Mouse (Mus musculus) layer of hippocampus, adult 2 months (tissue): ENCODE results near the gene Olfr790. TPM values are rescaled to one million over a fixed set of nuclear protein-coding genes. Genes with fewer than 3 reads are reported as not detected.

Experiments used
- DNase-seq, 2 experiments: peaks; one replicate each; pipeline ENCODE4 v3.0.0; 2022; ENCODE audit warnings: low spot score in 2 of 2
- H3K27ac ChIP-seq: fragments of 200-600 bp; 2 replicates; pipeline ENCODE4 v1.8.1; 2022
- H3K4me3 ChIP-seq: fragments of 200-600 bp; 2 replicates; pipeline ENCODE4 v1.8.1; 2022; ENCODE audit warnings: mild to moderate bottlenecking
- CTCF ChIP-seq: fragments of 200-600 bp; conservative IDR thresholded peaks from 2 replicates; pipeline ENCODE4 v1.8.1; 2022; ENCODE audit warnings: antibody characterized with exemption, mild to moderate bottlenecking, moderate library complexity
- long read RNA-seq, 2 experiments: library from polyadenylated mRNA; stranded (forward); transcript quantifications; one replicate each; pipeline ENCODE4 v2.0.0; 2021; ENCODE audit warnings: borderline mapping rate in 2 of 2
- total RNA-seq, 2 experiments: library from RNA; stranded (reverse); gene quantifications; 2 replicates each; pipeline ENCODE4 v1.2.3; 2021

Olfr790 gene
- not detected for total RNA-seq
- long read RNA-seq, experiment 1, result 0 reads
- long read RNA-seq, experiment 2, result 0 reads

- DNase-seq, result no peak
- Histone ChIP-seq H3K27ac (no peak within 1 kb of the TSS), H3K4me3 (no peak within 1 kb of the TSS)
- no peak for TF ChIP-seq CTCF
These were observed at the start of gene Olfr790 for GRCm38 (mm10) chr10:129498192-129498591. Gene Olfr790 (plus strand): TSS chr10:129498492.

GRCm38 (mm10) chr10:129461562-129461961, 36.7 kb upstream of the Olfr790 start, which contains the start of gene Olfr787:
Gene Olfr787 (plus strand): TSS chr10:129461862.
- TF ChIP-seq CTCF, result no peak
- no peak for DNase-seq
- no peak within 1 kb of the TSS for H3K27ac ChIP-seq
- H3K4me3 ChIP-seq, result no peak within 1 kb of the TSS

- no peak for TF ChIP-seq CTCF
- Histone ChIP-seq H3K4me3 (no peak within 1 kb of the TSS), H3K27ac (no peak within 1 kb of the TSS)
- DNase-seq, result no peak
These were observed 27.6 kb upstream of the Olfr790 start, which contains the start of gene Olfr788 for GRCm38 (mm10) chr10:129470698-129471097. Gene Olfr788 (plus strand): TSS chr10:129470998.

- no peak for TF ChIP-seq CTCF
- Histone ChIP-seq H3K4me3 (no peak overlapping the region), H3K27ac (no peak overlapping the region)
- no peak for DNase-seq
These were observed 25.0 kb upstream of the Olfr790 start for GRCm38 (mm10) chr10:129473256-129473655.

GRCm38 (mm10) chr10:129473723-129474122, 24.6 kb upstream of the Olfr790 start:
- no peak overlapping the region for H3K4me3 ChIP-seq
- no peak for TF ChIP-seq CTCF

GRCm38 (mm10) chr10:129484452-129484851, 13.8 kb upstream of the Olfr790 start, which contains the start of gene Olfr789:
Gene Olfr789 (plus strand): TSS chr10:129484752.
- no peak within 1 kb of the TSS for H3K27ac ChIP-seq
- TF ChIP-seq CTCF, result no peak
- DNase-seq, result no peak
- no peak within 1 kb of the TSS for H3K4me3 ChIP-seq

More at GRCm38 (mm10) chr10:129473723-129474122, 24.6 kb upstream of the Olfr790 start:
- no peak overlapping the region for H3K27ac ChIP-seq
- DNase-seq, result no peak

GRCm38 (mm10) chr10:129490101-129490500, 8.2 kb upstream of the Olfr790 start:
- peak in 1 of 2 experiments; percentile 26 for DNase-seq
- H3K4me3 ChIP-seq, result no peak overlapping the region
- H3K27ac ChIP-seq, result no peak overlapping the region
- TF ChIP-seq CTCF, result no peak

- H3K27ac ChIP-seq, result no peak within 1 kb of the TSS
- no peak for TF ChIP-seq CTCF
- no peak for DNase-seq
- no peak within 1 kb of the TSS for H3K4me3 ChIP-seq
These were observed 23.2 kb downstream of the Olfr790 start, which contains the start of gene Olfr791 for GRCm38 (mm10) chr10:129521492-129521891. Gene Olfr791 (plus strand): TSS chr10:129521792.

- TF ChIP-seq CTCF, result no peak
- no peak within 1 kb of the TSS for H3K27ac ChIP-seq
- no peak within 1 kb of the TSS for H3K4me3 ChIP-seq
- no peak for DNase-seq
These were observed 40.6 kb downstream of the Olfr790 start, which contains the start of gene Olfr792 for GRCm38 (mm10) chr10:129538862-129539261. Gene Olfr792 (plus strand): TSS chr10:129539162.

GRCm38 (mm10) chr10:129549354-129549753, 51.1 kb downstream of the Olfr790 start:
- peak; percentile 61 for TF ChIP-seq CTCF
- no peak overlapping the region for H3K27ac ChIP-seq
- DNase-seq, result peak; percentile 3 to 21

More at GRCm38 (mm10) chr10:129549354-129549753, 51.1 kb downstream of the Olfr790 start:
- no peak overlapping the region for H3K4me3 ChIP-seq

Other genes with a start within 250 kb of the Olfr790 start
- gene Olfr776, start 239.4 kb upstream of the Olfr790 start, total RNA-seq, result not detected
- gene Olfr777, start 227.0 kb upstream of the Olfr790 start, total RNA-seq, result not detected
- gene Olfr780, start 180.4 kb upstream of the Olfr790 start, total RNA-seq, result not detected
- gene Olfr781, start 169.6 kb upstream of the Olfr790 start, total RNA-seq, result not detected
- gene Olfr782, start 149.6 kb upstream of the Olfr790 start, total RNA-seq, result not detected
- under 1 TPM; 0.10 to 0.18 TPM for gene Olfr784, start 114.4 kb upstream of the Olfr790 start, total RNA-seq
- not detected for gene Olfr785, start 93.1 kb upstream of the Olfr790 start, total RNA-seq
- not detected for gene Olfr786, start 71.2 kb upstream of the Olfr790 start, total RNA-seq
- not detected for gene Olfr787, start 36.6 kb upstream of the Olfr790 start, total RNA-seq
- not detected for gene Olfr788, start 27.5 kb upstream of the Olfr790 start, total RNA-seq
- gene Olfr789, start 13.7 kb upstream of the Olfr790 start, total RNA-seq, result not detected
- gene Olfr791, start 23.3 kb downstream of the Olfr790 start, total RNA-seq, result not detected
- not detected for gene Olfr792, start 40.7 kb downstream of the Olfr790 start, total RNA-seq
- gene Olfr794, start 69.2 kb downstream of the Olfr790 start, total RNA-seq, result not detected
- gene Olfr796, start 114.1 kb downstream of the Olfr790 start, total RNA-seq, result not detected
- not detected for gene Olfr798, start 129.4 kb downstream of the Olfr790 start, total RNA-seq
- gene Olfr799, start 139.0 kb downstream of the Olfr790 start, total RNA-seq, result not detected
- not detected for gene Olfr800, start 159.2 kb downstream of the Olfr790 start, total RNA-seq
- gene Olfr801, start 175.4 kb downstream of the Olfr790 start, total RNA-seq, result not detected
- not detected for gene Olfr802, start 189.7 kb downstream of the Olfr790 start, total RNA-seq
- gene Olfr803, start 195.8 kb downstream of the Olfr790 start, total RNA-seq, result not detected
- gene Olfr804, start 204.7 kb downstream of the Olfr790 start, total RNA-seq, result not detected
- not detected for gene Olfr805, start 230.9 kb downstream of the Olfr790 start, total RNA-seq
- not detected for gene Olfr806, start 243.4 kb downstream of the Olfr790 start, total RNA-seq